Mouse (Mus musculus) hindbrain, embryonic 11.5 days (tissue): ENCODE results near the gene Acad8. TPM values are rescaled to one million over a fixed set of nuclear protein-coding genes. Genes with fewer than 3 reads are reported as not detected.

Experiments
- ATAC-seq: fragments of 200-750 bp; cut with Nextera tagmentation; 2 replicates; pipeline ENCODE4 v1.8.0; 2017; ENCODE audit warnings: mild to moderate bottlenecking, moderate TSS enrichment, moderate library complexity; ENCODE audit not compliant: low FRiP score
- DNase-seq: peaks from one replicate; pipeline ENCODE4 v3.0.0-alpha.2; 2015; ENCODE audit warnings: low spot score
- H3K27ac ChIP-seq: fragments of 300-500 bp; sonication (generic); 2 replicates; pipeline ENCODE4 v1.5.1; 2014; ENCODE audit warnings: mild to moderate bottlenecking, low read depth, low read length
- H3K27me3 ChIP-seq: fragments of 300-500 bp; sonication (generic); 2 replicates; pipeline ENCODE4 v1.6.1; 2014; ENCODE audit warnings: mild to moderate bottlenecking, low read length, moderate library complexity, mixed read lengths; ENCODE audit not compliant: control insufficient read depth, insufficient read depth
- H3K36me3 ChIP-seq: fragments of 300-500 bp; sonication (generic); 2 replicates; pipeline ENCODE4 v1.6.1; 2014; ENCODE audit warnings: mild to moderate bottlenecking, low read length, moderate library complexity, mixed read lengths; ENCODE audit not compliant: control insufficient read depth, insufficient read depth
- H3K4me1 ChIP-seq: fragments of 300-500 bp; sonication (generic); replicated peaks from 2 replicates; pipeline ENCODE4 v1.6.1; 2014; ENCODE audit warnings: low read length, mixed read lengths; ENCODE audit not compliant: control insufficient read depth, insufficient read depth
- H3K4me2 ChIP-seq: fragments of 300-500 bp; sonication (generic); replicated peaks from 2 replicates; pipeline ENCODE4 v1.6.1; 2014; ENCODE audit warnings: mild to moderate bottlenecking, low read depth, low read length
- H3K4me3 ChIP-seq: fragments of 300-500 bp; sonication (generic); 2 replicates; pipeline ENCODE4 v1.5.1; 2014; ENCODE audit warnings: low read depth, low read length
- H3K9ac ChIP-seq: fragments of 300-500 bp; sonication (generic); 2 replicates; pipeline ENCODE4 v1.6.1; 2014; ENCODE audit warnings: low read depth, low read length
- H3K9me3 ChIP-seq: fragments of 300-500 bp; sonication (generic); 2 replicates; pipeline ENCODE4 v1.6.1; 2016; ENCODE audit warnings: low read length; ENCODE audit not compliant: control insufficient read depth
- WGBS: fragments of 180-500 bp; shearing (Covaris S2); extraction: QIAGEN DNeasy Blood & Tissue Kit; methylation state at CpG from one replicate; pipeline ENCODE4 v1.1.7; 2014; 5-methylcytosine and 5-hydroxymethylcytosine counted together
- polyA plus RNA-seq: library from polyadenylated mRNA; unstranded; fragments of >200 nt; fragmentation: Nextera tagmentation; extraction: Ambion mirVana; gene quantifications from 2 replicates; pipeline ENCODE4 v1.2.1, GENCODE M21; 2014

Gene Acad8
- polyA plus RNA-seq, 1 experiment from 2014 or later: 34.3 TPM

GRCm38 (mm10) chr9:26993118-26993517 lies 6.2 kb downstream of the Acad8 start:
- WGBS: 99% methylated on average over 10 of the region's 10 CpGs
- no peak for DNase-seq

GRCm38 (mm10) chr9:26990181-26990580 lies 9.2 kb downstream of the Acad8 start:
- no peak overlapping the region for H3K27ac ChIP-seq
- no peaks in the 10 kb centered on the region for H3K9me3 ChIP-seq
- no peak for DNase-seq
- no peak overlapping the region for H3K4me3 ChIP-seq
- H3K27me3 ChIP-seq: no peaks in the 10 kb centered on the region
- no peak overlapping the region for H3K4me2 ChIP-seq
- no peak for ATAC-seq
- H3K36me3 ChIP-seq: peaks cover 8% of the 10 kb centered on the region; the same call in 1 of the 2 replicates
- 98% methylated on average over 4 of the region's 4 CpGs for WGBS
- no peak overlapping the region for H3K9ac ChIP-seq
- H3K4me1 ChIP-seq: no peaks in the 10 kb centered on the region

More at GRCm38 (mm10) chr9:26993118-26993517, 6.2 kb downstream of the Acad8 start:
- Histone ChIP-seq H3K4me2 (no peak overlapping the region), H3K27me3 (no peaks in the 10 kb centered on the region), H3K9ac (no peak overlapping the region), H3K9me3 (no peaks in the 10 kb centered on the region), H3K4me3 (no peak overlapping the region), H3K27ac (no peak overlapping the region), H3K36me3 (peaks cover 5% of the 10 kb centered on the region; the same call in 1 of the 2 replicates), H3K4me1 (no peaks in the 10 kb centered on the region)
- ATAC-seq: no peak

- 0 out of 2 replicates have a peak, but pooled peaks cover 5% of the 10 kb centered on the region for H3K36me3 ChIP-seq
- no peaks in the 10 kb centered on the region for H3K4me1 ChIP-seq
- WGBS: 96% methylated on average over 6 of the region's 6 CpGs
- H3K4me2 ChIP-seq: no peak overlapping the region
- DNase-seq: no peak
- ATAC-seq: no peak
- no peaks in the 10 kb centered on the region for H3K27me3 ChIP-seq
- no peak overlapping the region for H3K27ac ChIP-seq
- H3K4me3 ChIP-seq: no peak overlapping the region
- H3K9ac ChIP-seq: no peak overlapping the region
- H3K9me3 ChIP-seq: no peaks in the 10 kb centered on the region
These were observed 13.6 kb downstream of the Acad8 start for GRCm38 (mm10) chr9:26985668-26986277.

- Histone ChIP-seq H3K27ac (no peak overlapping the region), H3K27me3 (no peaks in the 10 kb centered on the region), H3K36me3 (0 out of 2 replicates have a peak, but pooled peaks cover 5% of the 10 kb centered on the region), H3K4me2 (no peak overlapping the region), H3K9ac (no peak overlapping the region), H3K9me3 (no peaks in the 10 kb centered on the region), H3K4me3 (no peak overlapping the region), H3K4me1 (no peaks in the 10 kb centered on the region)
- DNase-seq: no peak
- 95% methylated on average over 2 of the region's 2 CpGs for WGBS
- ATAC-seq: no peak
These were observed 14.2 kb downstream of the Acad8 start for GRCm38 (mm10) chr9:26985090-26985613.

- Histone ChIP-seq H3K4me1 (no peaks in the 10 kb centered on the region), H3K9me3 (no peaks in the 10 kb centered on the region), H3K9ac (no peak overlapping the region), H3K36me3 (peaks cover 8% of the 10 kb centered on the region; the same call in 1 of the 2 replicates), H3K4me2 (no peak overlapping the region), H3K27me3 (no peaks in the 10 kb centered on the region), H3K4me3 (no peak overlapping the region), H3K27ac (no peak overlapping the region)
- DNase-seq: no peak
- no peak for ATAC-seq
- WGBS: 89% methylated on average over 3 of the region's 3 CpGs
These were observed 20.6 kb downstream of the Acad8 start for GRCm38 (mm10) chr9:26978776-26979175.

GRCm38 (mm10) chr9:26977754-26978153 lies 21.6 kb downstream of the Acad8 start:
- Histone ChIP-seq H3K4me2 (no peak overlapping the region), H3K9me3 (no peaks in the 10 kb centered on the region), H3K9ac (no peak overlapping the region), H3K4me1 (no peaks in the 10 kb centered on the region), H3K27me3 (no peaks in the 10 kb centered on the region), H3K36me3 (peaks cover 8% of the 10 kb centered on the region; the same call in 1 of the 2 replicates), H3K27ac (no peak overlapping the region), H3K4me3 (no peak overlapping the region)
- ATAC-seq (no peak), DNase-seq (no peak)
- 89% methylated on average over 9 of the region's 9 CpGs for WGBS

GRCm38 (mm10) chr9:26947790-26948189 lies 51.6 kb downstream of the Acad8 start:
- 68% methylated on average over 2 of the region's 2 CpGs for WGBS
- DNase-seq (no peak), ATAC-seq (no peak)
- H3K4me1 ChIP-seq: no peaks in the 10 kb centered on the region
- H3K36me3 ChIP-seq: no peaks in the 10 kb centered on the region
- no peaks in the 10 kb centered on the region for H3K9me3 ChIP-seq
- no peak overlapping the region for H3K27ac ChIP-seq
- H3K4me3 ChIP-seq: no peak overlapping the region
- H3K4me2 ChIP-seq: no peak overlapping the region
- H3K27me3 ChIP-seq: no peaks in the 10 kb centered on the region
- H3K9ac ChIP-seq: no peak overlapping the region

GRCm38 (mm10) chr9:26924146-26924545 lies 75.2 kb downstream of the Acad8 start:
- no peak overlapping the region for H3K4me2 ChIP-seq
- H3K4me1 ChIP-seq: no peaks in the 10 kb centered on the region
- no peak for ATAC-seq
- no peak overlapping the region for H3K9ac ChIP-seq
- DNase-seq: no peak
- H3K27ac ChIP-seq: no peak overlapping the region
- 90% methylated on average over 3 of the region's 3 CpGs for WGBS
- H3K27me3 ChIP-seq: no peaks in the 10 kb centered on the region
- H3K36me3 ChIP-seq: no peaks in the 10 kb centered on the region
- H3K9me3 ChIP-seq: no peaks in the 10 kb centered on the region
- H3K4me3 ChIP-seq: no peak overlapping the region
